Mouse (Mus musculus): ENCODE measurements around the gene Myo15b.

Gene Myo15b

GRCm38 (mm10) chr11:115872437-115872836, 14.2 kb downstream of the Myo15b start:
- DNase-seq (ENCODE audit: low spot score in 2 of 2) = no peak

GRCm38 (mm10) chr11:115875935-115876334, 17.7 kb downstream of the Myo15b start:
- DNase-seq (ENCODE audit: low spot score in 2 of 2) = no peak

GRCm38 (mm10) chr11:115876438-115876837, 18.2 kb downstream of the Myo15b start:
- no peak for DNase-seq (ENCODE audit: low spot score in 2 of 2)

- DNase-seq (ENCODE audit: low spot score in 2 of 2) = no peak
Observed at GRCm38 (mm10) chr11:115877174-115877755, 19.1 kb downstream of the Myo15b start.

- DNase-seq (ENCODE audit: low spot score in 2 of 2) = no peak
Observed at GRCm38 (mm10) chr11:115878071-115878470, 19.9 kb downstream of the Myo15b start.

- no peak for DNase-seq (ENCODE audit: low spot score in 2 of 2)
Observed at GRCm38 (mm10) chr11:115881002-115881401, 22.8 kb downstream of the Myo15b start.

GRCm38 (mm10) chr11:115883251-115883650, 25.0 kb downstream of the Myo15b start:
- no peak for DNase-seq (ENCODE audit: low spot score in 2 of 2)

GRCm38 (mm10) chr11:115884361-115884760, 26.2 kb downstream of the Myo15b start:
- DNase-seq (ENCODE audit: low spot score in 2 of 2) = no peak

- no peak for DNase-seq (ENCODE audit: low spot score in 2 of 2)
Observed at GRCm38 (mm10) chr11:115885281-115885680, 27.1 kb downstream of the Myo15b start.

GRCm38 (mm10) chr11:115886446-115886845, 28.2 kb downstream of the Myo15b start:
- no peak for DNase-seq (ENCODE audit: low spot score in 2 of 2)

GRCm38 (mm10) chr11:115888020-115888419, 29.8 kb downstream of the Myo15b start:
- no peak for DNase-seq (ENCODE audit: low spot score in 2 of 2)

GRCm38 (mm10) chr11:115889159-115889558, 31.0 kb downstream of the Myo15b start:
- DNase-seq (ENCODE audit: low spot score in 2 of 2) = no peak

GRCm38 (mm10) chr11:115892213-115892612, 34.0 kb downstream of the Myo15b start:
- DNase-seq (ENCODE audit: low spot score in 2 of 2) = no peak

GRCm38 (mm10) chr11:115893071-115893470, 34.9 kb downstream of the Myo15b start:
- DNase-seq (ENCODE audit: low spot score in 2 of 2) = no peak

- DNase-seq (ENCODE audit: low spot score in 2 of 2) = no peak
Observed at GRCm38 (mm10) chr11:115894755-115895520, 36.7 kb downstream of the Myo15b start.

- DNase-seq (ENCODE audit: low spot score in 2 of 2) = no peak
Observed at GRCm38 (mm10) chr11:115898446-115898845, 40.2 kb downstream of the Myo15b start.

GRCm38 (mm10) chr11:115898886-115899285, 40.7 kb downstream of the Myo15b start:
- no peak for DNase-seq (ENCODE audit: low spot score in 2 of 2)

- peak in 1 of 2 experiments; percentile 61 for DNase-seq (ENCODE audit: low spot score in 2 of 2)
Observed at GRCm38 (mm10) chr11:115899486-115900266, 41.5 kb downstream of the Myo15b start, which contains the start of gene Smim5. Gene Smim5 (plus strand): TSS chr11:115899966.

- DNase-seq (ENCODE audit: low spot score in 2 of 2) = no peak
Observed at GRCm38 (mm10) chr11:115900561-115901337, 42.5 kb downstream of the Myo15b start.

GRCm38 (mm10) chr11:115901338-115902161, 43.3 kb downstream of the Myo15b start:
- no peak for DNase-seq (ENCODE audit: low spot score in 2 of 2)

- no peak for DNase-seq (ENCODE audit: low spot score in 2 of 2)
Observed at GRCm38 (mm10) chr11:115902177-115902576, 44.0 kb downstream of the Myo15b start.
